Mouse (Mus musculus): ENCODE measurements at regions not wholly inside any gene's neighbourhood (a gene's known extent, or its start where the extent isn't known, plus 50 kb on each side); places are given as distances from the start of the nearest gene placed in this dataset.

- WGBS: 89% methylated on average over 4 of the region's 4 CpGs
- no peak overlapping the region for H3K27ac ChIP-seq (ENCODE audit: low read length)
- no peak for ATAC-seq
These were observed 520.1 kb upstream of the Tnp1 start for GRCm38 (mm10) chr1:73535726-73536265.

DNA sequence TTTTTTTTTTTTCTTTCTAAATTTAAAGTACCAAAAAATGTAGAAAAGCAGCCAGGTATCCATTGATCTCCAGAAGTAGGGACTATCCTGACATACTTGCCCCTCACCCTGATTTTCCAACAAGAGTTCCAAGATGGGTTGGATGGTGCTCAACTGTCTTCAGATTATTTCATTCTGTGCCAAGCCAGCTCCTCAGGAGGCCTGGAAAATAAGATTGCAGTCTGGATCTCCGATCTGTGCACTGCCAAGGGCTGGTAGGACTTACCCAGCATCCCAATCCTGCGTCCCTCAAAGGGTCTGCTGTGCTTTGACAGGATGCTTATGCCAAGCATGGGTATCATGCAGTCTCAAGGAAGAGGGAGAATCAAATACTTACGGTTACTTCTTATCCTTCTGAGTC, 517.8 kb upstream of the Tnp1 start:
- 83% methylated on average over 3 of the region's 3 CpGs for WGBS

More at GRCm38 (mm10) chr1:73535726-73536265, 520.1 kb upstream of the Tnp1 start:
- Histone ChIP-seq H3K9me3 (replicated peaks; ENCODE audit: control insufficient read depth, low read length, poor library complexity, severe bottlenecking) (no peaks in the 10 kb centered on the region), H3K27me3 (ENCODE audit: control insufficient read depth, insufficient read depth, low read depth, low read length) (no peaks in the 10 kb centered on the region), H3K4me3 (ENCODE audit: low read depth, low read length) (no peak overlapping the region), H3K4me2 (ENCODE audit: low read length) (no peak overlapping the region), H3K9ac (ENCODE audit: low read depth, low read length) (no peak overlapping the region), H3K36me3 (ENCODE audit: control insufficient read depth, insufficient read depth, low read length) (no peaks in the 10 kb centered on the region), H3K4me1 (ENCODE audit: control insufficient read depth, insufficient read depth, low read length) (peaks cover 3% of the 10 kb centered on the region; the same call in 1 of the 2 replicates)

DNA sequence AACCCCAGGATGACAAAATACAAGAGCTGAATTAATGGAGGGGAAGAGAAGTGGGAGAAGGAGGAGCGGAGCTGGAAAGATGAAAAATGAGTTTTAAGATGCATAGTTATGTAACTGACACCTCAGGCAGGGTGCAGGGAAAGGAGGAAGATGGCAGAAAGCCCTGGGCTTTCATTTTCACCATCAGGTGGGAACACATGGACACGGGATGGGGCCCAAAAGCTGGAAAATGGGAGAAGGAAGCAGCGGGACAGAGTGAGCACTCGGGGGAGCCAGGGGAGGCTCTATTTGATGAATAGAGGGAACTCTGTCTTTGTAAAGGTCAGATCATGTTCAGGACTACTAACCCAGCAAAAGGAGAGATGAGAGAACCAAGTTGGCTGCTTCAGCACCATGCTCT, 516.6 kb upstream of the Tnp1 start:
- 85% methylated on average over 4 of the region's 4 CpGs for WGBS
- no peak overlapping the region for H3K4me2 ChIP-seq (ENCODE audit: low read length)

More for the DNA sequence above, 517.8 kb upstream of the Tnp1 start:
- no peaks in the 10 kb centered on the region for H3K9me3 ChIP-seq (replicated peaks; ENCODE audit: control insufficient read depth, low read length, poor library complexity, severe bottlenecking)
- no peaks in the 10 kb centered on the region for H3K27me3 ChIP-seq (ENCODE audit: control insufficient read depth, insufficient read depth, low read depth, low read length)
- no peak overlapping the region for H3K27ac ChIP-seq (ENCODE audit: low read length)
- no peak overlapping the region for H3K9ac ChIP-seq (ENCODE audit: low read depth, low read length)
- no peak for ATAC-seq
- no peak overlapping the region for H3K4me2 ChIP-seq (ENCODE audit: low read length)
- peaks cover under 1% of the 10 kb centered on the region; the same call in 1 of the 2 replicates for H3K4me1 ChIP-seq (ENCODE audit: control insufficient read depth, insufficient read depth, low read length)
- H3K36me3 ChIP-seq (ENCODE audit: control insufficient read depth, insufficient read depth, low read length): no peaks in the 10 kb centered on the region
- no peak overlapping the region for H3K4me3 ChIP-seq (ENCODE audit: low read depth, low read length)

GRCm38 (mm10) chr1:73531831-73532230, 516.1 kb upstream of the Tnp1 start:
- Histone ChIP-seq H3K4me3 (ENCODE audit: low read depth, low read length) (no peak overlapping the region), H3K36me3 (ENCODE audit: control insufficient read depth, insufficient read depth, low read length) (no peaks in the 10 kb centered on the region), H3K4me2 (ENCODE audit: low read length) (no peak overlapping the region), H3K9me3 (replicated peaks; ENCODE audit: control insufficient read depth, low read length, poor library complexity, severe bottlenecking) (no peaks in the 10 kb centered on the region), H3K27me3 (ENCODE audit: control insufficient read depth, insufficient read depth, low read depth, low read length) (no peaks in the 10 kb centered on the region), H3K27ac (ENCODE audit: low read length) (no peak overlapping the region), H3K9ac (ENCODE audit: low read depth, low read length) (no peak overlapping the region), H3K4me1 (ENCODE audit: control insufficient read depth, insufficient read depth, low read length) (no peaks in the 10 kb centered on the region)
- 76% methylated on average over 3 of the region's 3 CpGs for WGBS
- no peak for ATAC-seq

More for the DNA sequence above, 516.6 kb upstream of the Tnp1 start:
- H3K4me3 ChIP-seq (ENCODE audit: low read depth, low read length): no peak overlapping the region
- H3K36me3 ChIP-seq (ENCODE audit: control insufficient read depth, insufficient read depth, low read length): no peaks in the 10 kb centered on the region
- H3K9ac ChIP-seq (ENCODE audit: low read depth, low read length): no peak overlapping the region
- no peaks in the 10 kb centered on the region for H3K27me3 ChIP-seq (ENCODE audit: control insufficient read depth, insufficient read depth, low read depth, low read length)
- H3K4me1 ChIP-seq (ENCODE audit: control insufficient read depth, insufficient read depth, low read length): no peaks in the 10 kb centered on the region
- H3K27ac ChIP-seq (ENCODE audit: low read length): no peak overlapping the region
- H3K9me3 ChIP-seq (replicated peaks; ENCODE audit: control insufficient read depth, low read length, poor library complexity, severe bottlenecking): no peaks in the 10 kb centered on the region
- ATAC-seq: no peak

GRCm38 (mm10) chr1:73530326-73530725, 514.6 kb upstream of the Tnp1 start:
- WGBS: 28% methylated on average over 2 of the region's 2 CpGs
- H3K27me3 ChIP-seq (ENCODE audit: control insufficient read depth, insufficient read depth, low read depth, low read length): no peaks in the 10 kb centered on the region
- H3K9ac ChIP-seq (ENCODE audit: low read depth, low read length): no peak overlapping the region
- H3K4me1 ChIP-seq (ENCODE audit: control insufficient read depth, insufficient read depth, low read length): no peaks in the 10 kb centered on the region
- ATAC-seq: no peak
- no peak overlapping the region for H3K4me3 ChIP-seq (ENCODE audit: low read depth, low read length)
- H3K9me3 ChIP-seq (replicated peaks; ENCODE audit: control insufficient read depth, low read length, poor library complexity, severe bottlenecking): no peaks in the 10 kb centered on the region
- no peak overlapping the region for H3K4me2 ChIP-seq (ENCODE audit: low read length)
- no peak overlapping the region for H3K27ac ChIP-seq (ENCODE audit: low read length)
- no peaks in the 10 kb centered on the region for H3K36me3 ChIP-seq (ENCODE audit: control insufficient read depth, insufficient read depth, low read length)

DNA sequence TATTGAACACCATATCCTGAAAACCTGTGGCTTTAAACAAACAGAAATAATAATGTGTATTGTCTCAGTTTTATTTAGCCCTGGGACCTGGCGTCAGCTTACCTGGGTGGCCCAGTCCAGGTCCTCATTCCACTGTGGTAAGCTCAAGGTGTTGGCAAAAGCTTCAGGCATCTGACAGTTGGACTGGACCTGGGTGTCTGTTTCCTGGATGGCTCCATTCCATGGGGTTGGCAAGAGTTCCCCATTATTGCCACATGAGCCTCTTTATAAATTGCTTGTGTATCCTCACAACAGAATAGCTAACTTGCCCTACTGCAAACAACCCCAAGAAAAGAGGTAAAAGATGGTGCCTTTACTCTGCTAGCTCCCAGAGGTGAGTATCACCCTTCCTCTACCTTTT, 512.9 kb upstream of the Tnp1 start:
- ATAC-seq: no peak
- Histone ChIP-seq H3K4me2 (ENCODE audit: low read length) (no peak overlapping the region), H3K36me3 (ENCODE audit: control insufficient read depth, insufficient read depth, low read length) (no peaks in the 10 kb centered on the region), H3K9me3 (replicated peaks; ENCODE audit: control insufficient read depth, low read length, poor library complexity, severe bottlenecking) (no peaks in the 10 kb centered on the region), H3K9ac (ENCODE audit: low read depth, low read length) (no peak overlapping the region), H3K27ac (ENCODE audit: low read length) (no peak overlapping the region), H3K27me3 (ENCODE audit: control insufficient read depth, insufficient read depth, low read depth, low read length) (no peaks in the 10 kb centered on the region), H3K4me3 (ENCODE audit: low read depth, low read length) (no peak overlapping the region), H3K4me1 (ENCODE audit: control insufficient read depth, insufficient read depth, low read length) (no peaks in the 10 kb centered on the region)
- WGBS: 82% methylated on average over 1 of the region's 1 CpGs

GRCm38 (mm10) chr1:73516441-73516840, 500.7 kb upstream of the Tnp1 start:
- Histone ChIP-seq H3K36me3 (ENCODE audit: control insufficient read depth, insufficient read depth, low read length) (no peaks in the 10 kb centered on the region), H3K9me3 (replicated peaks; ENCODE audit: control insufficient read depth, low read length, poor library complexity, severe bottlenecking) (no peaks in the 10 kb centered on the region), H3K27me3 (ENCODE audit: control insufficient read depth, insufficient read depth, low read depth, low read length) (no peaks in the 10 kb centered on the region), H3K4me3 (ENCODE audit: low read depth, low read length) (no peak overlapping the region), H3K4me2 (ENCODE audit: low read length) (no peak overlapping the region), H3K9ac (ENCODE audit: low read depth, low read length) (no peak overlapping the region), H3K27ac (ENCODE audit: low read length) (no peak overlapping the region), H3K4me1 (ENCODE audit: control insufficient read depth, insufficient read depth, low read length) (no peaks in the 10 kb centered on the region)
- no peak for ATAC-seq
- WGBS: 89% methylated on average over 8 of the region's 8 CpGs

GRCm38 (mm10) chr1:73515781-73516180, 500.1 kb upstream of the Tnp1 start:
- 93% methylated on average over 5 of the region's 5 CpGs for WGBS
- no peaks in the 10 kb centered on the region for H3K27me3 ChIP-seq (ENCODE audit: control insufficient read depth, insufficient read depth, low read depth, low read length)
- no peak overlapping the region for H3K27ac ChIP-seq (ENCODE audit: low read length)
- no peaks in the 10 kb centered on the region for H3K36me3 ChIP-seq (ENCODE audit: control insufficient read depth, insufficient read depth, low read length)
- no peak overlapping the region for H3K4me3 ChIP-seq (ENCODE audit: low read depth, low read length)
- no peak overlapping the region for H3K9ac ChIP-seq (ENCODE audit: low read depth, low read length)
- H3K4me1 ChIP-seq (ENCODE audit: control insufficient read depth, insufficient read depth, low read length): no peaks in the 10 kb centered on the region
- ATAC-seq: no peak
- no peaks in the 10 kb centered on the region for H3K9me3 ChIP-seq (replicated peaks; ENCODE audit: control insufficient read depth, low read length, poor library complexity, severe bottlenecking)
- H3K4me2 ChIP-seq (ENCODE audit: low read length): no peak overlapping the region

- 53% methylated on average over 5 of the region's 5 CpGs for WGBS
- no peaks in the 10 kb centered on the region for H3K9me3 ChIP-seq (replicated peaks; ENCODE audit: control insufficient read depth, low read length, poor library complexity, severe bottlenecking)
- no peak for ATAC-seq
These were observed 498.1 kb upstream of the Tnp1 start for GRCm38 (mm10) chr1:73513822-73514221.

More at GRCm38 (mm10) chr1:73513822-73514221, 498.1 kb upstream of the Tnp1 start:
- Histone ChIP-seq H3K36me3 (ENCODE audit: control insufficient read depth, insufficient read depth, low read length) (no peaks in the 10 kb centered on the region), H3K4me2 (ENCODE audit: low read length) (no peak overlapping the region), H3K27me3 (ENCODE audit: control insufficient read depth, insufficient read depth, low read depth, low read length) (no peaks in the 10 kb centered on the region), H3K9ac (ENCODE audit: low read depth, low read length) (no peak overlapping the region), H3K4me3 (ENCODE audit: low read depth, low read length) (no peak overlapping the region), H3K4me1 (ENCODE audit: control insufficient read depth, insufficient read depth, low read length) (no peaks in the 10 kb centered on the region), H3K27ac (ENCODE audit: low read length) (no peak overlapping the region)
